Mouse (Mus musculus) heart, adult 2 months (tissue): ENCODE data around the gene Macrod2.

Source experiments
- CTCF ChIP-seq: fragments of 200-600 bp; IDR thresholded peaks from 2 replicates; pipeline ENCODE4 v1.8.1; 2022; ENCODE audit warnings: antibody characterized with exemption, mild to moderate bottlenecking, moderate library complexity
- EP300 ChIP-seq: fragments of 200-500 bp; IDR thresholded peaks from 2 replicates; pipeline ENCODE4 v1.6.1; 2011; ENCODE audit warnings: low read depth, low read length, control low read depth; ENCODE audit not compliant: insufficient read depth
- POLR2A ChIP-seq: fragments of 200-500 bp; IDR thresholded peaks from 2 replicates; pipeline ENCODE4 v1.6.1; 2011; ENCODE audit warnings: mild to moderate bottlenecking, low read depth, low read length, control low read depth; ENCODE audit not compliant: insufficient read depth

DNA sequence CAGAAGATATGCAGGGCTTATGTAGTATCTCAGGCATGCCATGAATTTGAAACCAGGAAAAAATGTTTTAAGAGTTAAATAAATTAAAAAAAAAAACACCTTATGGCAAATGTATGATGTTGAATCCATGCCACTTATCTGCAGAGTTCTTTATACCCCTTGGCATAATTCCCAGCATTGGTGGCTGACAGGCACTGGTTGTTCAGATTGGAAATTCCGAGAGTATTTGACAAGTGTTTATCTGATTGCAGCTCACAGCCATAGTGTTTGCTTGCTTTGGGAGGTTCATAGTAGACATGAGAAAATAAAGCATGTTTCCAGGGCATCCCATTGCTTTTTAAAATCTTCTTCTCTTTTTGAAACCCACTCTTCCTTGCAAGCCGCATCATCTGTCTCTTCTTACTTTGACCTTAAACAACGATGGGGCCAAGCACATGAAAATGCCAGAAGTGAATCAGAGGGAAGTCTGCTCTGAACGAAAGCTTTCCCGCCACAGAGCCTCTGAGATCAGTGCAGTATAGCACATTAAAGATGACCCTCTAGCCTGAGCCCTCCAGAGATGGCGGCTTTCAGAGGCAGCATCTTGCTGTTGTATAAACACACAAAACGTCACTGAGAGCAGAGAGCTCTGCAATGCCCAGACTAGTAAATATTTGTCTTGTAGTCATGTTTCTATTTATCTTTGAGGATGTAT is 1305.8 kb downstream of the Macrod2 start:
- TF ChIP-seq EP300 = no peak
- TF ChIP-seq CTCF = no peak
- TF ChIP-seq POLR2A = no peak
